Mouse (Mus musculus) liver, postnatal 0 days (tissue): ENCODE data around the gene Inhbb. TPM values are rescaled to one million over a fixed set of nuclear protein-coding genes. Genes with fewer than 3 reads are reported as not detected.

Experiments
- ATAC-seq: fragments of 200-750 bp; cut with Nextera tagmentation; 2 replicates; pipeline ENCODE4 v1.8.0; 2017; ENCODE audit warnings: mild to moderate bottlenecking, moderate library complexity
- DNase-seq: peaks from one replicate; pipeline ENCODE4 v3.0.0-alpha.2; 2016
- H3K27ac ChIP-seq: fragments of 300-500 bp; sonication (generic); 2 replicates; pipeline ENCODE4 v1.5.1; 2014; ENCODE audit warnings: antibody characterized with exemption, moderate library complexity, mild to moderate bottlenecking, low read depth
- H3K27me3 ChIP-seq: fragments of 300-500 bp; sonication (generic); 2 replicates; pipeline ENCODE4 v1.6.1; 2014; ENCODE audit warnings: low read length, control low read depth, mixed read lengths; ENCODE audit not compliant: insufficient read depth
- H3K36me3 ChIP-seq: fragments of 300-500 bp; sonication (generic); replicated peaks from 2 replicates; pipeline ENCODE4 v1.6.1; 2014; ENCODE audit warnings: mild to moderate bottlenecking, control low read depth, low read length, moderate library complexity, mixed read lengths; ENCODE audit not compliant: insufficient read depth
- H3K4me1 ChIP-seq: fragments of 300-500 bp; sonication (generic); 2 replicates; pipeline ENCODE4 v1.6.1; 2014; ENCODE audit warnings: antibody characterized with exemption, mild to moderate bottlenecking, control low read depth; ENCODE audit not compliant: insufficient read depth
- H3K4me2 ChIP-seq: fragments of 300-500 bp; sonication (generic); 2 replicates; pipeline ENCODE4 v1.6.1; 2014; ENCODE audit warnings: low read depth, mild to moderate bottlenecking, low read length, moderate library complexity, mixed read lengths
- H3K4me3 ChIP-seq: fragments of 300-500 bp; sonication (generic); 2 replicates; pipeline ENCODE4 v1.5.1; 2014; ENCODE audit warnings: low read depth, low read length
- H3K9ac ChIP-seq: fragments of 300-500 bp; sonication (generic); replicated peaks from 2 replicates; pipeline ENCODE4 v1.6.1; 2014; ENCODE audit warnings: mild to moderate bottlenecking, moderate library complexity
- H3K9me3 ChIP-seq: fragments of 300-500 bp; sonication (generic); 2 replicates; pipeline ENCODE4 v1.6.1; 2016; ENCODE audit warnings: mild to moderate bottlenecking, control low read depth, low read length, mixed read lengths
- CTCF ChIP-seq: sonication (generic); IDR thresholded peaks from 2 replicates; pipeline ENCODE4 v1.5.1; 2016; ENCODE audit warnings: antibody characterized with exemption, low read depth
- EP300 ChIP-seq: IDR thresholded peaks from 2 replicates; pipeline ENCODE4 v1.6.1; 2016; ENCODE audit warnings: antibody characterized with exemption, low read depth, mild to moderate bottlenecking
- WGBS: fragments of 180-500 bp; shearing (Covaris S2); extraction: QIAGEN DNeasy Blood & Tissue Kit; methylation state at CpG from one replicate; pipeline ENCODE4 v1.1.7; 2014; ENCODE audit not compliant: insufficient replicate concordance; 5-methylcytosine and 5-hydroxymethylcytosine counted together
- polyA plus RNA-seq: library from polyadenylated mRNA; unstranded; fragments of >200 nt; fragmentation: Nextera tagmentation; extraction: Ambion mirVana; gene quantifications from 2 replicates; pipeline ENCODE4 v1.2.1, GENCODE M21; 2015

Gene Inhbb
- polyA plus RNA-seq, 1 experiment from 2014 or later = 0.65 TPM

DNA sequence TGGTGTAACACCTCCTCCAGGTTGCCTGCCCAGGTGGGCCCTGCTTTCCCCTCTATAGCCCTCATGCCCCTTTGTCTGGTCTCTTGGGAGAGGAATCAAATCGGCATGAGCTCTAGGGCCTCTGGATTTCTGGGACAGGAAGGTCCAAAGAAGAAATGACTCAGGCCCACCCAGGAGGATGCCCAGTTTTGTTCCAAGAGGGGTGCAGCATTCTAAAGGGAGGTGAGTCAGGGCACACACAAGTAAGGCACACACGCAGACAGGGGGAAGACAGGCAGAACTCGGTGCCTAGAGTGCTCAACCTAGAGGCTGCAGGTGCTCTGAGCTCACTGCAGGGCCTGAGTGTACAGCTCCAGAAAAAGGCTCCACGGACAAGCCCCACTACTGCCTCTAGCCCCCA is 17.7 kb downstream of the Inhbb start:
- TF ChIP-seq CTCF (no peak), EP300 (no peak)
- Histone ChIP-seq H3K9ac (no peak overlapping the region), H3K4me2 (no peak overlapping the region), H3K27ac (no peak overlapping the region), H3K36me3 (no peaks in the 10 kb centered on the region), H3K27me3 (no peaks in the 10 kb centered on the region), H3K4me1 (no peaks in the 10 kb centered on the region), H3K4me3 (no peak overlapping the region), H3K9me3 (no peaks in the 10 kb centered on the region)
- DNase-seq = no peak
- 87% methylated on average over 4 of the region's 4 CpGs for WGBS
- ATAC-seq = no peak

DNA sequence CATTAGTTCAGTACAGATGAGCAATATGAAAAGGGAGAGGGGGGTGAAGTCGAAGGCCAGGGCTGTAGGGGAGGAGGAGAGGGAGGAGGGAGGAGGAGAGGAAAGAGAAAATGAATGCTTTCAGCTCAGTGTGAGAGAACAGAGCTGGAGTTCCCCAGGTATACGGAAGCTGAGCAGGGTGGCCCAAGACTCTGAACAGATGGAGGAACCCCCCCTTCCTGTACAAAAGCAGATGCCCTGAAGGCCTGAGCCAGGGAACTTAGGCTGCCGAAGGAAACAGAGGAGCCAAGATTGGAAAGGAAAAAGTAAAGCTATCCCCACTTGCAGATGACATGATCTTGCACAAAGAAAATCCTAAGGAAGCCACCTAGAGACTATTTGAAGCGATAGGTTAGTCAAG is 20.8 kb downstream of the Inhbb start:
- DNase-seq = no peak
- 72% methylated on average over 4 of the region's 4 CpGs for WGBS

GRCm38 (mm10) chr1:119398640-119399039 is 23.4 kb downstream of the Inhbb start:
- WGBS = 78% methylated on average over 2 of the region's 2 CpGs
- no peaks in the 10 kb centered on the region for H3K27me3 ChIP-seq
- no peak overlapping the region for H3K4me2 ChIP-seq
- no peak overlapping the region for H3K9ac ChIP-seq
- TF ChIP-seq EP300 (no peak), CTCF (no peak)
- no peak for ATAC-seq
- no peaks in the 10 kb centered on the region for H3K4me1 ChIP-seq
- H3K9me3 ChIP-seq = no peaks in the 10 kb centered on the region
- no peak overlapping the region for H3K4me3 ChIP-seq
- no peak overlapping the region for H3K27ac ChIP-seq
- no peaks in the 10 kb centered on the region for H3K36me3 ChIP-seq
- DNase-seq = no peak

More for the DNA sequence above, 20.8 kb downstream of the Inhbb start:
- Histone ChIP-seq H3K9ac (no peak overlapping the region), H3K27ac (no peak overlapping the region), H3K27me3 (no peaks in the 10 kb centered on the region), H3K9me3 (no peaks in the 10 kb centered on the region), H3K4me2 (no peak overlapping the region), H3K36me3 (no peaks in the 10 kb centered on the region), H3K4me3 (no peak overlapping the region), H3K4me1 (no peaks in the 10 kb centered on the region)
- no peak for TF ChIP-seq EP300
- TF ChIP-seq CTCF = no peak
- no peak for ATAC-seq

DNA sequence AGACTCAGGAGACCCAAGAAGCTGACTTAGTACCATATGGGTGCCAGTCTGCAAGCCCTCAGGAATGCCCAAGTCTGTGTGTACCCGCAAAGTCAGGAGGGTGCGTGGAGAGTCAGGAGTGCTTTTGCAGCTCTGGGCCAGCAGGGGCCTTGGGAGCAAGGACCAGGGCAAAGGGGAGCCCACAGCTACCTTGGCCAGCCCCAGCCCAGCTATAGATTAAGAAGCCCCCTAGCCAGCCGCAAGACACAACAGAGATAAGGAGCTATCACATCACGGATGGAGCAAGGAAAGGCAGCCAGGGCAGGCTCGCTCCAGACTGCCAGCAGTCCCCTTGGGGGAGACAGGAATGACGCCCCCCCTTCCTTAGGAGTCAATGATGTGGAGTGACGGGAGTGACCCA is 24.2 kb downstream of the Inhbb start:
- WGBS = 71% methylated on average over 7 of the region's 7 CpGs
- H3K27ac ChIP-seq = no peak overlapping the region
- H3K36me3 ChIP-seq = no peaks in the 10 kb centered on the region
- no peaks in the 10 kb centered on the region for H3K9me3 ChIP-seq
- TF ChIP-seq EP300 (no peak), CTCF (no peak)
- H3K4me2 ChIP-seq = no peak overlapping the region
- no peak overlapping the region for H3K4me3 ChIP-seq
- H3K27me3 ChIP-seq = no peaks in the 10 kb centered on the region
- H3K9ac ChIP-seq = no peak overlapping the region
- H3K4me1 ChIP-seq = no peaks in the 10 kb centered on the region
- ATAC-seq = no peak
- DNase-seq = no peak

DNA sequence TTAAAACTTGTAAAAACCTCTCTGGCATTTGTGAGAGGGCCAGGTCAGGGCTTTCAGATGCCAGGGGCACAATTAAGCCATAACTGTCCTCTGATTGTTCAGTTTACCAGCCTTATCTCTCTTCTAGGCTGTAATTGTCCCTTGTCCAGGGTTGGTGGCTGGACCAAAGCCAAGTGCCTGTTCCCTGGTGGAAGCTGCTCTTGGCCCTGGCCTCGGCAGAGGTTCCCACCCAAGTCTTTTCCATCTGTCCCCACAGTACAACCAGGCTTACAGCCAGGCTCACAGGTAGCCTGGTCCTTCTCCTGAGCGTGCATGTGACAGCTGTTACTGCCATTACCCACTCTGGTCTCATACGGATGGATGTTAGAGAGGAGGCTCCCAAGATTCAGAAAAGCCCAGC is 30.7 kb downstream of the Inhbb start:
- Histone ChIP-seq H3K9me3 (no peaks in the 10 kb centered on the region), H3K4me3 (no peak overlapping the region), H3K4me1 (no peaks in the 10 kb centered on the region), H3K4me2 (no peak overlapping the region), H3K27me3 (no peaks in the 10 kb centered on the region), H3K27ac (no peak overlapping the region), H3K9ac (no peak overlapping the region), H3K36me3 (no peaks in the 10 kb centered on the region)
- TF ChIP-seq CTCF = no peak
- TF ChIP-seq EP300 = no peak
- ATAC-seq (no peak), DNase-seq (no peak)
- WGBS = 61% methylated on average over 3 of the region's 3 CpGs

- TF ChIP-seq CTCF (no peak), EP300 (no peak)
- ATAC-seq (no peak), DNase-seq (no peak)
- Histone ChIP-seq H3K4me3 (no peak overlapping the region), H3K9ac (no peak overlapping the region), H3K27me3 (no peaks in the 10 kb centered on the region), H3K4me2 (no peak overlapping the region), H3K36me3 (no peaks in the 10 kb centered on the region), H3K9me3 (no peaks in the 10 kb centered on the region), H3K4me1 (no peaks in the 10 kb centered on the region), H3K27ac (no peak overlapping the region)
- WGBS = 48% methylated on average over 4 of the region's 4 CpGs
These were observed 31.4 kb downstream of the Inhbb start for GRCm38 (mm10) chr1:119390676-119391075.

GRCm38 (mm10) chr1:119389771-119390500 is 32.1 kb downstream of the Inhbb start:
- ATAC-seq = no peak
- no peaks in the 10 kb centered on the region for H3K27me3 ChIP-seq
- WGBS = 56% methylated on average over 7 of the region's 7 CpGs

More at GRCm38 (mm10) chr1:119389771-119390500, 32.1 kb downstream of the Inhbb start:
- no peaks in the 10 kb centered on the region for H3K4me1 ChIP-seq
- TF ChIP-seq CTCF = no peak
- TF ChIP-seq EP300 = no peak
- H3K27ac ChIP-seq = no peak overlapping the region
- H3K4me2 ChIP-seq = no peak overlapping the region
- DNase-seq = no peak
- H3K9ac ChIP-seq = no peak overlapping the region
- no peak overlapping the region for H3K4me3 ChIP-seq
- no peaks in the 10 kb centered on the region for H3K9me3 ChIP-seq
- no peaks in the 10 kb centered on the region for H3K36me3 ChIP-seq
